Comparison of ENCODE assay signal across 18 mouse cellular contexts in genomic region chr3:33632928-33633514, GRCm38 (mm10).
A peak's percentile ranks its signal among the peaks of the same experiment; 100 is the strongest.
DNase-seq lines count a peak whose midpoint lies in the region; ATAC-seq and TF ChIP-seq lines count a peak whose summit lies in the region.
"Had no signal": no experiment of that assay in that cellular context is flagged by ENCODE, and none has a peak within 500 bp of the region (broad histone marks: within the 10 kb centered on the region; RNA-seq: fewer than 3 reads in every experiment).

No protein-coding gene starts in this region.

- no peak overlapping the region for H3K9ac ChIP-seq in heart, adult 2 months (ENCODE audit: low read depth, low read length)
- H3K9ac ChIP-seq in lung, postnatal 0 days (replicated peaks; ENCODE audit: low read depth): no peak overlapping the region
- no peak overlapping the region for H3K9ac ChIP-seq in hindbrain, embryonic 13.5 days
- H3K9ac ChIP-seq: embryonic facial prominence, embryonic 12.5 days; hindbrain, embryonic 14.5 days; midbrain, embryonic 12.5 days had no signal

- DNase-seq in heart, adult 2 months: peak in 1 of 2 experiments; percentile 4
- no peak for DNase-seq in heart, embryonic 10.5 days (ENCODE audit: low spot score)
- no peak for DNase-seq in lung, postnatal 0 days (ENCODE audit: low spot score)
- DNase-seq in lung, postnatal 4 days: no peak
- DNase-seq in ZHBTc4 (ENCODE audit: low read depth, low spot score): peak; percentile 4
- peak; percentile 4 to 12 for DNase-seq in heart, postnatal 14 days
- DNase-seq: gastrocnemius, postnatal 36 days; kidney, postnatal 25 days; left cerebral cortex, postnatal 4 days; right cerebral cortex, postnatal 14 days had no signal

- H3K4me1 ChIP-seq in heart, adult 2 months (ENCODE audit: control insufficient read depth, insufficient read depth, low read length): no peaks in the 10 kb centered on the region
- H3K4me1 ChIP-seq in heart, embryonic 10.5 days: no peaks in the 10 kb centered on the region
- no peaks in the 10 kb centered on the region for H3K4me1 ChIP-seq in lung, postnatal 0 days (ENCODE audit: insufficient read depth, low read depth, low read length)
- no peaks in the 10 kb centered on the region for H3K4me1 ChIP-seq in hindbrain, embryonic 13.5 days (replicated peaks)
- H3K4me1 ChIP-seq: embryonic facial prominence, embryonic 12.5 days; midbrain, embryonic 12.5 days had no signal

- H3K9me3 ChIP-seq in heart, embryonic 10.5 days: no peaks in the 10 kb centered on the region
- no peaks in the 10 kb centered on the region for H3K9me3 ChIP-seq in lung, postnatal 0 days (ENCODE audit: low read length)
- no peaks in the 10 kb centered on the region for H3K9me3 ChIP-seq in hindbrain, embryonic 13.5 days
- H3K9me3 ChIP-seq: embryonic facial prominence, embryonic 12.5 days; G1E; midbrain, embryonic 12.5 days had no signal

- H3K27me3 ChIP-seq in heart, adult 2 months (ENCODE audit: control insufficient read depth, insufficient read depth, low read length): no peaks in the 10 kb centered on the region
- no peaks in the 10 kb centered on the region for H3K27me3 ChIP-seq in heart, embryonic 10.5 days (ENCODE audit: insufficient read depth, poor library complexity, severe bottlenecking)
- H3K27me3 ChIP-seq in lung, postnatal 0 days (replicated peaks; ENCODE audit: insufficient read depth, low read length): no peaks in the 10 kb centered on the region
- no peaks in the 10 kb centered on the region for H3K27me3 ChIP-seq in hindbrain, embryonic 13.5 days
- H3K27me3 ChIP-seq: embryonic facial prominence, embryonic 12.5 days; midbrain, embryonic 12.5 days had no signal

- TF ChIP-seq POLR2A in heart, adult 2 months (IDR thresholded peaks at IDR 0.05; ENCODE audit: insufficient read depth, low read depth, low read length): no peak

- no peaks in the 10 kb centered on the region for H3K79me2 ChIP-seq in heart, adult 2 months (replicated peaks; ENCODE audit: control insufficient read depth, insufficient read depth, low read length)

- TF ChIP-seq CTCF in heart, adult 2 months (IDR thresholded peaks at IDR 0.05): peak; percentile 56
- TF ChIP-seq CTCF in lung, postnatal 0 days (IDR thresholded peaks at IDR 0.05): peak; percentile 21; the same call in 1 of the 2 replicates

- no peak for ATAC-seq in lung, postnatal 0 days
- ATAC-seq in hindbrain, embryonic 13.5 days (ENCODE audit: low FRiP score): no peak
- ATAC-seq: intestine, postnatal 0 days had no signal

- no peak for TF ChIP-seq EP300 in heart, adult 2 months (IDR thresholded peaks at IDR 0.05; ENCODE audit: insufficient read depth, low read depth, low read length)
- no peak for TF ChIP-seq EP300 in lung, postnatal 0 days (IDR thresholded peaks at IDR 0.05)

- intact Hi-C loops in heart, adult 2 months (cut with DNase I): loop anchor here (5.0 kb wide), 1 partner anchor 326 kb away; no protein-coding TSS in a partner anchor
- intact Hi-C loops in heart, postnatal 14 days (cut with DNase I): loop anchor here (10.0 kb wide), 1 partner anchor 102 kb away; no protein-coding TSS in a partner anchor

- H3K4me2 ChIP-seq in lung, postnatal 0 days (replicated peaks; ENCODE audit: low read depth, low read length): no peak overlapping the region
- H3K4me2 ChIP-seq in hindbrain, embryonic 13.5 days: no peak overlapping the region
- H3K4me2 ChIP-seq: embryonic facial prominence, embryonic 12.5 days; hindbrain, embryonic 14.5 days; liver, embryonic 11.5 days; midbrain, embryonic 12.5 days had no signal

- H3K4me3 ChIP-seq in heart, adult 2 months: no peak overlapping the region
- no peak overlapping the region for H3K4me3 ChIP-seq in heart, embryonic 10.5 days
- no peak overlapping the region for H3K4me3 ChIP-seq in lung, postnatal 0 days (ENCODE audit: low read depth, low read length)
- H3K4me3 ChIP-seq in hindbrain, embryonic 13.5 days: no peak overlapping the region
- H3K4me3 ChIP-seq: embryonic facial prominence, embryonic 12.5 days; midbrain, embryonic 12.5 days had no signal

- no peaks in the 10 kb centered on the region; the same call in 1 of the 2 replicates for H3K36me3 ChIP-seq in heart, adult 2 months (ENCODE audit: control insufficient read depth, insufficient read depth, low read length)
- no peaks in the 10 kb centered on the region for H3K36me3 ChIP-seq in heart, embryonic 10.5 days
- no peaks in the 10 kb centered on the region for H3K36me3 ChIP-seq in lung, postnatal 0 days (ENCODE audit: insufficient read depth, low read length)
- no peaks in the 10 kb centered on the region for H3K36me3 ChIP-seq in hindbrain, embryonic 13.5 days
- H3K36me3 ChIP-seq: embryonic facial prominence, embryonic 12.5 days; G1E; midbrain, embryonic 12.5 days had no signal

- WGBS in heart, adult 2 months: 40% methylated on average over 2 of the region's 2 CpGs
- WGBS in heart, embryonic 10.5 days: 63% methylated on average over 2 of the region's 2 CpGs
- WGBS in lung, postnatal 0 days: 53% methylated on average over 2 of the region's 2 CpGs
- 76% methylated on average over 2 of the region's 2 CpGs for WGBS in hindbrain, embryonic 13.5 days

- peak overlapping the region; percentile 69 for H3K27ac ChIP-seq in heart, adult 2 months
- no peak overlapping the region for H3K27ac ChIP-seq in heart, embryonic 10.5 days
- H3K27ac ChIP-seq in lung, postnatal 0 days (ENCODE audit: low read length): no peak overlapping the region
- no peak overlapping the region for H3K27ac ChIP-seq in hindbrain, embryonic 13.5 days
- H3K27ac ChIP-seq: embryonic facial prominence, embryonic 12.5 days; hindbrain, embryonic 14.5 days; macrophage; midbrain, embryonic 12.5 days had no signal

Comparison
In these comparisons a context has a peak if more than half of its experiments do, and no peak if none do; other contexts are left out.
1. DNase-seq: peak in ZHBTc4 (single experiment) and heart, postnatal 14 days (2 of 2); none in heart, embryonic 10.5 days (single experiment), lung, postnatal 0 days (single experiment) and lung, postnatal 4 days (0 of 2).